ENCODE assay signal across 9 mouse cellular contexts in genomic region chr3:151891760-151892253, GRCm38 (mm10). TPM values are rescaled to one million over a fixed set of nuclear protein-coding genes. Genes with fewer than 3 reads are reported as not detected.
DNase-seq lines count a peak whose midpoint lies in the region; ATAC-seq and TF ChIP-seq lines count a peak whose summit lies in the region.
"Had no signal": no experiment of that assay in that cellular context is flagged by ENCODE, and none has a peak within 500 bp of the region (broad histone marks: within the 10 kb centered on the region; RNA-seq: fewer than 3 reads in every experiment).

No protein-coding gene starts in this region.

- no peak overlapping the region for H3K9ac ChIP-seq in embryonic facial prominence, embryonic 13.5 days
- H3K9ac ChIP-seq in kidney, embryonic 14.5 days (ENCODE audit: low read depth, low read length), result no peak overlapping the region
- no peak overlapping the region for H3K9ac ChIP-seq in limb, embryonic 14.5 days (ENCODE audit: low read depth, low read length, severe bottlenecking)
- no peak overlapping the region for H3K9ac ChIP-seq in neural tube, embryonic 12.5 days

- H3K36me3 ChIP-seq in embryonic facial prominence, embryonic 13.5 days, result no peaks in the 10 kb centered on the region
- no peaks in the 10 kb centered on the region for H3K36me3 ChIP-seq in heart, embryonic 10.5 days
- H3K36me3 ChIP-seq in kidney, embryonic 14.5 days (ENCODE audit: control insufficient read depth, insufficient read depth, low read length), result no peaks in the 10 kb centered on the region
- H3K36me3 ChIP-seq in limb, embryonic 14.5 days (ENCODE audit: control insufficient read depth, insufficient read depth, low read length), result no peaks in the 10 kb centered on the region
- H3K36me3 ChIP-seq in neural tube, embryonic 12.5 days, result no peaks in the 10 kb centered on the region

- no peak overlapping the region for H3K4me3 ChIP-seq in embryonic facial prominence, embryonic 13.5 days
- H3K4me3 ChIP-seq in heart, embryonic 10.5 days, result no peak overlapping the region
- H3K4me3 ChIP-seq in kidney, embryonic 14.5 days (ENCODE audit: low read length), result no peak overlapping the region
- H3K4me3 ChIP-seq in limb, embryonic 14.5 days (replicated peaks; ENCODE audit: low read length), result no peak overlapping the region
- no peak overlapping the region for H3K4me3 ChIP-seq in neural tube, embryonic 12.5 days

- H3K9me3 ChIP-seq in embryonic facial prominence, embryonic 13.5 days, result no peaks in the 10 kb centered on the region
- no peaks in the 10 kb centered on the region for H3K9me3 ChIP-seq in heart, embryonic 10.5 days
- no peaks in the 10 kb centered on the region for H3K9me3 ChIP-seq in kidney, embryonic 14.5 days (ENCODE audit: control insufficient read depth, low read length)
- H3K9me3 ChIP-seq in limb, embryonic 14.5 days (ENCODE audit: control insufficient read depth, low read length), result no peaks in the 10 kb centered on the region
- H3K9me3 ChIP-seq in neural tube, embryonic 12.5 days, result no peaks in the 10 kb centered on the region

- DNase-seq in brain, embryonic 14.5 days (ENCODE audit: low read depth), result peak; percentile 77
- no peak for DNase-seq in heart, embryonic 10.5 days (ENCODE audit: low spot score)
- peak; percentile 98 for DNase-seq in limb, embryonic 14.5 days (ENCODE audit: low spot score)
- no peak for DNase-seq in thymus, adult 18-20 months

- no peak for TF ChIP-seq CTCF in brain, embryonic 14.5 days (IDR thresholded peaks at IDR 0.05; ENCODE audit: borderline replicate concordance, extremely low read depth, insufficient read depth, insufficient read length)

- 0 out of 2 replicates have a peak overlapping the region, but pooled peaks have one; percentile 20 for H3K4me2 ChIP-seq in embryonic facial prominence, embryonic 13.5 days
- no peak overlapping the region for H3K4me2 ChIP-seq in kidney, embryonic 14.5 days (replicated peaks; ENCODE audit: low read depth, low read length)
- H3K4me2 ChIP-seq in limb, embryonic 14.5 days (replicated peaks; ENCODE audit: low read depth, low read length, severe bottlenecking), result peak overlapping the region; percentile 14; the same call in 1 of the 2 replicates
- no peak overlapping the region for H3K4me2 ChIP-seq in neural tube, embryonic 12.5 days (replicated peaks)

- peaks cover 40% of the 10 kb centered on the region for H3K4me1 ChIP-seq in embryonic facial prominence, embryonic 13.5 days
- peaks cover 18% of the 10 kb centered on the region; the same call in 1 of the 2 replicates for H3K4me1 ChIP-seq in heart, embryonic 10.5 days
- peaks cover 15% of the 10 kb centered on the region for H3K4me1 ChIP-seq in kidney, embryonic 14.5 days (ENCODE audit: control insufficient read depth, insufficient read depth, low read length)
- peaks cover 29% of the 10 kb centered on the region for H3K4me1 ChIP-seq in limb, embryonic 14.5 days (ENCODE audit: control insufficient read depth, insufficient read depth, low read length)
- H3K4me1 ChIP-seq in neural tube, embryonic 12.5 days, result no peaks in the 10 kb centered on the region

- peak; percentile 87 for ATAC-seq in embryonic facial prominence, embryonic 13.5 days (ENCODE audit: insufficient number of reproducible peaks, insufficient read depth, low FRiP score, low TSS enrichment, low read depth)
- peak; percentile 91 for ATAC-seq in kidney, embryonic 14.5 days (ENCODE audit: low FRiP score, low TSS enrichment)
- peak; percentile 96 for ATAC-seq in limb, embryonic 14.5 days (ENCODE audit: low FRiP score, low read depth)
- 0 out of 2 replicates have a peak, but pooled peaks have one; percentile 43 for ATAC-seq in neural tube, embryonic 12.5 days (ENCODE audit: low FRiP score, low read depth)
- ATAC-seq in megakaryocyte progenitor cell, adult 5-6 weeks (replicated peaks; ENCODE audit: poor library complexity), result no peak

- 10% methylated on average over 6 of the region's 6 CpGs for WGBS in embryonic facial prominence, embryonic 13.5 days
- WGBS in heart, embryonic 10.5 days, result 16% methylated on average over 6 of the region's 6 CpGs
- 8% methylated on average over 6 of the region's 6 CpGs for WGBS in kidney, embryonic 14.5 days
- WGBS in limb, embryonic 14.5 days, result 2% methylated on average over 6 of the region's 6 CpGs
- 20% methylated on average over 6 of the region's 6 CpGs for WGBS in neural tube, embryonic 12.5 days

- no peak for TF ChIP-seq POLR2A in brain, embryonic 14.5 days (IDR thresholded peaks at IDR 0.05; ENCODE audit: borderline replicate concordance, extremely low read depth, insufficient read depth, insufficient read length, poor library complexity, severe bottlenecking)
- no peak for TF ChIP-seq POLR2A in limb, embryonic 14.5 days (IDR thresholded peaks at IDR 0.05; ENCODE audit: borderline replicate concordance, extremely low read depth, insufficient read depth, insufficient read length)

- H3K27me3 ChIP-seq in embryonic facial prominence, embryonic 13.5 days, result no peaks in the 10 kb centered on the region
- H3K27me3 ChIP-seq in heart, embryonic 10.5 days (ENCODE audit: insufficient read depth, poor library complexity, severe bottlenecking), result no peaks in the 10 kb centered on the region
- H3K27me3 ChIP-seq in kidney, embryonic 14.5 days (ENCODE audit: control insufficient read depth, insufficient read depth, low read length), result no peaks in the 10 kb centered on the region
- no peaks in the 10 kb centered on the region for H3K27me3 ChIP-seq in limb, embryonic 14.5 days (ENCODE audit: control insufficient read depth, insufficient read depth, low read length)
- no peaks in the 10 kb centered on the region for H3K27me3 ChIP-seq in neural tube, embryonic 12.5 days (replicated peaks)

- peak overlapping the region; percentile 90 for H3K27ac ChIP-seq in embryonic facial prominence, embryonic 13.5 days
- H3K27ac ChIP-seq in heart, embryonic 10.5 days, result peak overlapping the region; percentile 47; the same call in 1 of the 2 replicates
- peak overlapping the region; percentile 42 for H3K27ac ChIP-seq in kidney, embryonic 14.5 days (ENCODE audit: low read depth, low read length)
- H3K27ac ChIP-seq in limb, embryonic 14.5 days (replicated peaks; ENCODE audit: low read depth, low read length), result peak overlapping the region; percentile 76
- H3K27ac ChIP-seq in neural tube, embryonic 12.5 days, result no peak overlapping the region
- H3K27ac ChIP-seq: macrophage had no signal

RNA-seq across cellular contexts. Expression of gene Ptgfr, which starts 54.4 kb away (rescaled TPM):
- 0.25 and 0.42 TPM in 2 replicates for polyA plus RNA-seq in brain, embryonic 14.5 days (2012; rRNA removed)
- polyA plus RNA-seq in embryonic facial prominence, embryonic 13.5 days (2015; fragmentation: Nextera tagmentation; extraction: Ambion mirVana), result 11.0 and 12.9 TPM in 2 replicates
- polyA plus RNA-seq in heart, embryonic 10.5 days (2016; fragmentation: Nextera tagmentation; extraction: Ambion mirVana), result 1.1 and 1.2 TPM in 2 replicates
- polyA plus RNA-seq in kidney, embryonic 14.5 days (2014; fragmentation: Nextera tagmentation; extraction: Ambion mirVana), result 4.4 and 6.1 TPM in 2 replicates
- polyA plus RNA-seq in limb, embryonic 14.5 days (2012; rRNA removed), result 3.6 and 4.1 TPM in 2 replicates
- polyA plus RNA-seq in limb, embryonic 14.5 days (2014; fragmentation: Nextera tagmentation; extraction: Ambion mirVana), result 7.2 and 8.7 TPM in 2 replicates
- 2.5 and 3.1 TPM in 2 replicates for polyA plus RNA-seq in neural tube, embryonic 12.5 days (2016; fragmentation: Nextera tagmentation; extraction: Ambion mirVana)
- total RNA-seq in megakaryocyte progenitor cell, adult 5-6 weeks (2015), result not detected in 2 replicates
- total RNA-seq in megakaryocyte progenitor cell, adult 5-6 weeks (2017), result not detected in 2 replicates
- polyA plus RNA-seq: macrophage had no signal

Comparison
In these comparisons a context has a peak if more than half of its experiments do, and no peak if none do; other contexts are left out.
1. DNase-seq: peak in brain, embryonic 14.5 days (single experiment) and limb, embryonic 14.5 days (single experiment); none in heart, embryonic 10.5 days (single experiment) and thymus, adult 18-20 months (0 of 2).
2. H3K4me2 ChIP-seq: peak in embryonic facial prominence, embryonic 13.5 days (single experiment) and limb, embryonic 14.5 days (single experiment); none in kidney, embryonic 14.5 days (single experiment) and neural tube, embryonic 12.5 days (single experiment).